Mouse (Mus musculus) olfactory bulb, adult 2 months (tissue): ENCODE measurements around the gene Stom.

Experiments
- CTCF ChIP-seq: fragments of 200-500 bp; IDR thresholded peaks from 2 replicates; pipeline ENCODE4 v1.5.1; 2012; ENCODE audit warnings: low read depth, mild to moderate bottlenecking, low read length, moderate library complexity; ENCODE audit not compliant: insufficient read depth
- POLR2A ChIP-seq: fragments of 200-500 bp; IDR thresholded peaks from 2 replicates; pipeline ENCODE4 v1.6.1; 2012; ENCODE audit warnings: mild to moderate bottlenecking, low read depth, low read length, moderate library complexity; ENCODE audit not compliant: insufficient read depth

DNA sequence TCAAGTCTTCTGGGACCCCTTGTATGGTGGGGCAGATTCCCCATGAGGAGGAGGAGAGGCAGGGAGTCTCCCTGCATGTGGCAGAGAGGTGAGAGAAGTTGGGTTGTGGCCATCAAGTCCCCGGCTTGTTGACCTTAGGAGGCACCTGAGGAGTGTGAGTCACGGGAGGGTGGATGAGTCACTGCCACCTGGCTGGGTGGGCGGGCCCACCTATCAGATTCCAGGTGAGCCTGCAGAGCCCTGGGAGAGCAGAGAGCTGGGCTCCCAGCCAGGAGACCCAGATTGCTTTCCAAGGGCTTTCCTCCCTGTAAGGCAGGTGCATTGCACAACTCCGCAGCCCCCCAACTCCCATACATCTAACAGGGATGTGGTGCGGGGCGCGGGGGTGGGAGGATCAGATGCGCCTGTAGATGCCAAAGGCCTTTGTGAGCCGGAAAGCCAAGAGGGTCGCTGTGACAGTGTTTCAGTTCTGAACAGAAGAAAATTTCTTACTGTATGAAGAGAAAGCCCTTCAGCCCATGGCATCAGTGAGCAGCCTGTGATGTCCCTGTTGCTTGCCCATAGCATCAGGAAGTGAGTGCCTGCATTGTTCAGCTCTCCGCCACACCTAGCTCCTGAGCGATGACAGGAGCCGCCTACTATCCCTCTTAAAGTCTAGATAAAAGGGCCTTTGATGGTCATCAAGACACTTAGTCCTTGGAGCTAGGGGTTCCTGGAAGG, 69.5 kb downstream of the Stom start:
- TF ChIP-seq CTCF, result no peak
- no peak for TF ChIP-seq POLR2A
